Mouse (Mus musculus): ENCODE measurements around the gene Nmt1. TPM values are rescaled to one million over a fixed set of nuclear protein-coding genes. Genes with fewer than 3 reads are reported as not detected.
A peak's percentile ranks its signal among the peaks of the same experiment; 100 is the strongest.

Gene Nmt1
- total and polyA plus RNA-seq, 2 experiments from 2014 or later = 40.5 to 48.6 TPM

DNA sequence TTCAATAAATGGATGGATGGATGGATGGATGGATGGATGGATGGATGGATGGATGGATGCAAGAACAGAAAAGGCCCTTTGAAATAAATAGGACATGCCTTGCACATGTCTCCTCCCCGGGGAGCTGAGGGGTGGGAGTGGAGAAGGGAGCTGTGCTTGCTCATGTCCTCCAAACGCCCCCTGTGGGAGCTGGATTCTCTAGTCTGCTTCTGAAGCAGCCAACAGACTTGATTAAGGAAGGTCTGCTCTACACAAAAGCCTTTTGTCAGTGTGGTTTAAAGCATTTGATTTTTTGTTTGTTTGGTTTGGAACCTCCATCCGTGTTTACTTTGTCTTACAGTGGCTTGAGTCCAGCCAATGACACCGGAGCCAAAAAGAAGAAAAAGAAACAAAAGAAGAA is 14.8 kb downstream of the Nmt1 start:
- no peaks in the 10 kb centered on the region for H3K9me3 ChIP-seq (ENCODE audit: low read length)
- H3K4me1 ChIP-seq (ENCODE audit: insufficient read depth, low read length) = no peaks in the 10 kb centered on the region
- 0 out of 2 replicates have a peak, but pooled peaks have one; percentile 6 for TF ChIP-seq CTCF (IDR thresholded peaks at IDR 0.05)
- 75% methylated on average over 4 of the region's 4 CpGs for WGBS
- H3K4me3 ChIP-seq (ENCODE audit: low read depth, low read length) = no peak overlapping the region
- no peaks in the 10 kb centered on the region for H3K27me3 ChIP-seq (ENCODE audit: insufficient read depth, low read length)
- H3K27ac ChIP-seq (ENCODE audit: low read depth, low read length) = no peak overlapping the region
- peak; percentile 19 for DNase-seq (ENCODE audit: low spot score)
- H3K9ac ChIP-seq (replicated peaks; ENCODE audit: low read length, poor library complexity, severe bottlenecking) = no peak overlapping the region
- peaks cover 31% of the 10 kb centered on the region for H3K36me3 ChIP-seq (ENCODE audit: insufficient read depth, low read length)
- no peak for ATAC-seq (ENCODE audit: low FRiP score)
- H3K4me2 ChIP-seq (ENCODE audit: low read depth, low read length, poor library complexity, severe bottlenecking) = no peak overlapping the region

DNA sequence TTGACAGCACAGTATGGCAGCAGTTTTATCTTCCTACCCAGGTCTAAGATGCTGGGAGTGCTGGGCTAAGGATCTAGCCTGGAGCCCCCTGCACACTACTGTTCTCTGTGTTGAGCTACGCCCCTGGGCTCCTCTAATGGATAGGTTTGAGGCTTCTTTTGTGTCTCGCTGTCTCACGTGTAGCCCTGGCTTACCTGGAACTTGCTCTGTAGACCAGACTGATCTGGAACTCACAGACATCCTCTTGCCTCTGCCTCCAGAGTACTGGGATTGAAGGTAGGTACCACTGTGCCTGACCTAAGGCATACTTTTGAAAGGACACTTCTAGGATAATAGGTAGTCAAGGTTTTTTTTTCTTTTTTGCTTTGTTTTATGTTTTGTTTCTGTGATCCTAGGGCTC is 16.0 kb downstream of the Nmt1 start:
- no peaks in the 10 kb centered on the region for H3K4me1 ChIP-seq (ENCODE audit: insufficient read depth, low read length)
- no peaks in the 10 kb centered on the region for H3K9me3 ChIP-seq (ENCODE audit: low read length)
- H3K9ac ChIP-seq (replicated peaks; ENCODE audit: low read length, poor library complexity, severe bottlenecking) = no peak overlapping the region
- H3K4me2 ChIP-seq (ENCODE audit: low read depth, low read length, poor library complexity, severe bottlenecking) = no peak overlapping the region
- no peaks in the 10 kb centered on the region for H3K27me3 ChIP-seq (ENCODE audit: insufficient read depth, low read length)
- no peak for TF ChIP-seq CTCF (IDR thresholded peaks at IDR 0.05)
- 97% methylated on average over 3 of the region's 3 CpGs for WGBS
- H3K27ac ChIP-seq (ENCODE audit: low read depth, low read length) = no peak overlapping the region
- DNase-seq (ENCODE audit: low spot score) (no peak), ATAC-seq (ENCODE audit: low FRiP score) (no peak)
- H3K4me3 ChIP-seq (ENCODE audit: low read depth, low read length) = no peak overlapping the region
- peaks cover 31% of the 10 kb centered on the region for H3K36me3 ChIP-seq (ENCODE audit: insufficient read depth, low read length)

DNA sequence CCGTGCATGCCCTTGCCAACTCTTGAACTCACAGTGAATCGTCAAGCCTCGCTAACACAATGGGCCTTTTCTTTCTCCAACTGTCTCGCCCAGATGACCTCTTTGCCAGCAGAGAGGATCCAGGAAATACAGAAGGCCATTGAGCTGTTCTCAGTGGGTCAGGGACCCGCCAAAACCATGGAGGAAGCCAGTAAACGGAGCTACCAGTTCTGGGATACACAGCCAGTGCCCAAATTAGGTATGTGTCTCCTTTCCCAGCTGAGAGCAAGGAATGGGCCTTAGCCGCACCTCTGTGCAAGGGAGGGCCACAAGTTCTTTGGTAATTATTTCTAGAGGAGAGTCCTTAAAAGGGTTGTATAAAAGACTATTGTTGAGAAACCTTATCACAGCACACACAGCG is 18.3 kb downstream of the Nmt1 start:
- WGBS = 66% methylated on average over 8 of the region's 8 CpGs

DNA sequence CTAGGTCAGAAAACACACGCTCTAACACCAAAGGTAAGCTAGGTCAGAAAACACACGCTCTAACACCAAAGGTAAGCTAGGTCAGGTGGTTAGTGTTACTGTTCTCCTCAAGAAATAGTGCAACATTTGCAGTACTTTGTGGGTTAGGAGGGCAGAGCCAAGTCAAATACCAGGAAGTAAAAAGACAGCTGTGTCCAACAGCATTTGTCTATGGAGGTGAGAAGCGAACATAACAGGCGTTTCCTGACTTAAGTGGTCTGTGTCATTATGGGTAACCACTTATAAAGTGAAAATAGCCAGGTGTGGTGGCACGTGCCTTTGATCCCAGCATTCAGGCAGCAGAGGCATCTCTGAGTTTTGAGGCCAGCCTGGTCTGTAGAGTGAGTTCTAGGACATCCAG is 21.6 kb downstream of the Nmt1 start:
- Histone ChIP-seq H3K4me2 (ENCODE audit: low read depth, low read length, poor library complexity, severe bottlenecking) (no peak overlapping the region), H3K27ac (ENCODE audit: low read depth, low read length) (no peak overlapping the region), H3K9me3 (ENCODE audit: low read length) (no peaks in the 10 kb centered on the region), H3K9ac (replicated peaks; ENCODE audit: low read length, poor library complexity, severe bottlenecking) (no peak overlapping the region), H3K36me3 (ENCODE audit: insufficient read depth, low read length) (peaks cover 51% of the 10 kb centered on the region), H3K27me3 (ENCODE audit: insufficient read depth, low read length) (no peaks in the 10 kb centered on the region), H3K4me1 (ENCODE audit: insufficient read depth, low read length) (no peaks in the 10 kb centered on the region), H3K4me3 (ENCODE audit: low read depth, low read length) (no peak overlapping the region)
- DNase-seq (ENCODE audit: low spot score) (no peak), ATAC-seq (ENCODE audit: low FRiP score) (no peak)
- over 99% methylated on average over 5 of the region's 5 CpGs for WGBS
- no peak for TF ChIP-seq CTCF (IDR thresholded peaks at IDR 0.05)

More for the DNA sequence above, 18.3 kb downstream of the Nmt1 start:
- no peak overlapping the region for H3K4me3 ChIP-seq (ENCODE audit: low read depth, low read length)
- no peak for TF ChIP-seq CTCF (IDR thresholded peaks at IDR 0.05)
- ATAC-seq (ENCODE audit: low FRiP score) (no peak), DNase-seq (ENCODE audit: low spot score) (no peak)
- H3K27me3 ChIP-seq (ENCODE audit: insufficient read depth, low read length) = no peaks in the 10 kb centered on the region
- H3K4me1 ChIP-seq (ENCODE audit: insufficient read depth, low read length) = no peaks in the 10 kb centered on the region
- H3K9me3 ChIP-seq (ENCODE audit: low read length) = no peaks in the 10 kb centered on the region
- H3K36me3 ChIP-seq (ENCODE audit: insufficient read depth, low read length) = peaks cover 45% of the 10 kb centered on the region
- H3K9ac ChIP-seq (replicated peaks; ENCODE audit: low read length, poor library complexity, severe bottlenecking) = no peak overlapping the region
- H3K27ac ChIP-seq (ENCODE audit: low read depth, low read length) = no peak overlapping the region
- H3K4me2 ChIP-seq (ENCODE audit: low read depth, low read length, poor library complexity, severe bottlenecking) = no peak overlapping the region

DNA sequence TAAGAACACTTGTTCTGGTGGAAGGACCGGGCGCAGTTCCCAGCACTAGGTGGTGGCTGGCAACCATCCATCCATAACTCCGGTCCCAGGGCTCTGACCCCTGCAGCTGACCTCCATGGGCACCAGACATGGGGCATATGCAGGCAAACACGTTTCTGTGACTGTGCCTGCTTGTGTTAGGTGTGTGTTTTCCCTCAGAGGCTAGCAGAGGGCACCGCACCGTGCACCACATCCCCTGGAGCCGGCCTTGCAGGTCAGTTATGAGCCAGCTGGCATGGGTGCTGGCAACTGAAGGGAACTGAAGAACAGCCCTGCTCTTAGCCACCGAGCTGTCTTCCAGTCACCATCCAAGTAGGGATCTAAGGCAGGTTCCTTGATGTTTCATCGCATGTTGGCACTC is 22.2 kb downstream of the Nmt1 start:
- no peak for ATAC-seq (ENCODE audit: low FRiP score)

DNA sequence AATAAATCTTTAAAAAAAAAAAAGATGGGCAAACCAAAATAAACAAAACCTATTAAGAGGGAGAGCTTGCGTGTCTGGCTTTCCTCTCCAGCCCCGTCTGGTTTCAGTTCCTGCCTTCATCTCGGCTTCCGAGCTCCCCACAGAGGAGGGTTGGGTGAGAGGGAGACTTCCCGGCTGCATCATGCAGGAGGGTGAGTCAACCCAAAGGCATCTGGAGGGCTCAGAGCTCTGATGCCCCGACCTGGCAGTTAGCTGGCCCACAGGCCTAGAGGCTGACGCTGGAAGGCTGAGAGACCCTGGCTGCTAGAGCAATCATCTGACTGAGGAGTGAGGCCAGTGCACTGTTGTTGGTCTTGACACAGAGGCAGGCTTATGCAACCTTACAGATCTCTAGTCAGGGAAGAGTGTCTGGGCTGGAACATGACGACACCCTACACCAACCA is 23.3 kb downstream of the Nmt1 start:
- Histone ChIP-seq H3K4me3 (ENCODE audit: low read depth, low read length) (no peak overlapping the region), H3K9ac (replicated peaks; ENCODE audit: low read length, poor library complexity, severe bottlenecking) (no peak overlapping the region), H3K4me2 (ENCODE audit: low read depth, low read length, poor library complexity, severe bottlenecking) (no peak overlapping the region), H3K36me3 (ENCODE audit: insufficient read depth, low read length) (peaks cover 48% of the 10 kb centered on the region), H3K27ac (ENCODE audit: low read depth, low read length) (no peak overlapping the region), H3K9me3 (ENCODE audit: low read length) (no peaks in the 10 kb centered on the region), H3K4me1 (ENCODE audit: insufficient read depth, low read length) (no peaks in the 10 kb centered on the region), H3K27me3 (ENCODE audit: insufficient read depth, low read length) (no peaks in the 10 kb centered on the region)
- DNase-seq (ENCODE audit: low spot score) = no peak
- WGBS = 83% methylated on average over 8 of the region's 8 CpGs
- TF ChIP-seq CTCF (IDR thresholded peaks at IDR 0.05) = no peak
- ATAC-seq (ENCODE audit: low FRiP score) = no peak

More for the DNA sequence above, 22.2 kb downstream of the Nmt1 start:
- no peaks in the 10 kb centered on the region for H3K27me3 ChIP-seq (ENCODE audit: insufficient read depth, low read length)
- 93% methylated on average over 9 of the region's 9 CpGs for WGBS
- H3K4me2 ChIP-seq (ENCODE audit: low read depth, low read length, poor library complexity, severe bottlenecking) = no peak overlapping the region
- no peak overlapping the region for H3K27ac ChIP-seq (ENCODE audit: low read depth, low read length)
- H3K36me3 ChIP-seq (ENCODE audit: insufficient read depth, low read length) = peaks cover 48% of the 10 kb centered on the region
- no peak for DNase-seq (ENCODE audit: low spot score)
- no peaks in the 10 kb centered on the region for H3K9me3 ChIP-seq (ENCODE audit: low read length)
- no peak overlapping the region for H3K9ac ChIP-seq (replicated peaks; ENCODE audit: low read length, poor library complexity, severe bottlenecking)
- TF ChIP-seq CTCF (IDR thresholded peaks at IDR 0.05) = no peak
- no peaks in the 10 kb centered on the region for H3K4me1 ChIP-seq (ENCODE audit: insufficient read depth, low read length)
- H3K4me3 ChIP-seq (ENCODE audit: low read depth, low read length) = no peak overlapping the region
